Mouse (Mus musculus) liver, embryonic 14.5 days (tissue): ENCODE measurements around the gene Gm45785.

Experiments used
- CTCF ChIP-seq: IDR thresholded peaks from 2 replicates; pipeline ENCODE4 v1.5.1; 2016; ENCODE audit warnings: antibody characterized with exemption, low read depth, control low read depth
- EP300 ChIP-seq: IDR thresholded peaks from 2 replicates; pipeline ENCODE4 v1.6.1; 2016; ENCODE audit warnings: antibody characterized with exemption, low read depth

GRCm38 (mm10) chr7:140882469-140882803 is 26.3 kb upstream of the Gm45785 start:
- TF ChIP-seq CTCF, result no peak
- TF ChIP-seq EP300, result no peak
